Mouse (Mus musculus) G1E (cell line): ENCODE results near the gene Itgav. TPM values are rescaled to one million over a fixed set of nuclear protein-coding genes. Genes with fewer than 3 reads are reported as not detected.

Source experiments
- ATAC-seq: 2 replicates; pipeline ENCODE4 v1.8.0; 2016; ENCODE audit warnings: mild to moderate bottlenecking; ENCODE audit not compliant: insufficient number of reproducible peaks, poor library complexity, low FRiP score, severe bottlenecking; ENCODE audit errors: extremely low read depth
- DNase-seq: peaks from one replicate; pipeline ENCODE4 v3.0.0; 2012; ENCODE audit warnings: low spot score
- H3K27me3 ChIP-seq: 2 replicates; pipeline ENCODE4 v1.6.1; 2012; ENCODE audit warnings: mild to moderate bottlenecking, low read length, inconsistent platforms; ENCODE audit not compliant: insufficient read depth
- H3K36me3 ChIP-seq: replicated peaks from 2 replicates; pipeline ENCODE3; 2012; ENCODE audit warnings: mild to moderate bottlenecking, inconsistent platforms
- H3K4me1 ChIP-seq: 2 replicates; pipeline ENCODE4 v1.6.1; 2012; ENCODE audit warnings: low read depth, low read length, inconsistent platforms, mixed read lengths; ENCODE audit not compliant: insufficient read depth
- H3K4me3 ChIP-seq: 2 replicates; pipeline ENCODE4 v1.5.1; 2012; ENCODE audit warnings: low read depth, mild to moderate bottlenecking, inconsistent platforms, low read length, moderate library complexity, mixed read lengths
- H3K9me3 ChIP-seq: replicated peaks from 2 replicates; pipeline ENCODE4 v1.6.1; 2012; ENCODE audit warnings: inconsistent platforms
- CTCF ChIP-seq: IDR thresholded peaks from 2 replicates; pipeline ENCODE4 v1.5.1; 2012; ENCODE audit warnings: low read depth, low read length, inconsistent platforms, mixed read lengths
- GATA1 ChIP-seq: IDR thresholded peaks from 2 replicates; pipeline ENCODE4 v1.6.1; 2012; ENCODE audit warnings: borderline replicate concordance, low read length, inconsistent platforms, mixed read lengths
- GATA2 ChIP-seq: IDR thresholded peaks from 2 replicates; pipeline ENCODE4 v1.6.1; 2012; ENCODE audit warnings: low read depth, low read length, inconsistent platforms, borderline replicate concordance
- POLR2AphosphoS5 ChIP-seq: IDR thresholded peaks from 2 replicates; pipeline ENCODE4 v1.6.1; 2012; ENCODE audit warnings: low read depth, low read length, inconsistent platforms; ENCODE audit not compliant: insufficient replicate concordance
- TAL1 ChIP-seq: conservative IDR thresholded peaks from 2 replicates; pipeline ENCODE4 v1.6.1; 2012; ENCODE audit warnings: low read depth, low read length, inconsistent platforms, mixed read lengths
- polyA plus RNA-seq: library from polyadenylated mRNA; stranded (reverse); fragments of >175 nt; gene quantifications from 2 replicates; pipeline ENCODE4 v1.2.3, GENCODE M21; 2012
- total RNA-seq, 2 experiments: library from RNA; stranded (forward) in 1 of 2; stranded (reverse) in 1 of 2; fragments of 200-1000 nt in 1 of 2; fragments of >200 nt in 1 of 2; fragmentation: Nextera tagmentation in 1 of 2; gene quantifications; 2 replicates each; pipeline ENCODE4 v1.2.3; 2014 to 2017

Itgav gene
- total and polyA plus RNA-seq, 3 experiments = 18.0 to 26.0 (median 19.8) TPM

- TF ChIP-seq CTCF = no peak
- no peak for TF ChIP-seq POLR2AphosphoS5
- TF ChIP-seq TAL1 = no peak
- TF ChIP-seq GATA2 = no peak
- TF ChIP-seq GATA1 = no peak
- ATAC-seq (no peak), DNase-seq (no peak)
- Histone ChIP-seq H3K4me3 (no peak overlapping the region), H3K4me1 (peaks cover 6% of the 10 kb centered on the region; the same call in 1 of the 2 replicates), H3K36me3 (no peaks in the 10 kb centered on the region), H3K9me3 (no peaks in the 10 kb centered on the region; the same call in 1 of the 2 replicates), H3K27me3 (peaks cover 10% of the 10 kb centered on the region)
Observed at GRCm38 (mm10) chr2:83816147-83816546, 92.0 kb downstream of the Itgav start.

- Histone ChIP-seq H3K4me1 (no peaks in the 10 kb centered on the region), H3K27me3 (no peaks in the 10 kb centered on the region), H3K9me3 (no peaks in the 10 kb centered on the region), H3K36me3 (no peaks in the 10 kb centered on the region), H3K4me3 (no peak overlapping the region)
- DNase-seq = no peak
- TF ChIP-seq CTCF = no peak
- no peak for TF ChIP-seq GATA1
- TF ChIP-seq TAL1 = no peak
- TF ChIP-seq POLR2AphosphoS5 = no peak
- TF ChIP-seq GATA2 = no peak
- ATAC-seq = no peak
Observed at GRCm38 (mm10) chr2:83825161-83825560, 101.0 kb downstream of the Itgav start.

- H3K36me3 ChIP-seq = no peaks in the 10 kb centered on the region
- DNase-seq = no peak
- H3K27me3 ChIP-seq = peaks cover 10% of the 10 kb centered on the region
- no peaks in the 10 kb centered on the region for H3K9me3 ChIP-seq
- no peaks in the 10 kb centered on the region for H3K4me1 ChIP-seq
- ATAC-seq = no peak
- TF ChIP-seq GATA1 (no peak), POLR2AphosphoS5 (no peak), TAL1 (no peak), GATA2 (no peak), CTCF (no peak)
- no peak overlapping the region for H3K4me3 ChIP-seq
Observed at GRCm38 (mm10) chr2:83828895-83829539, 104.8 kb downstream of the Itgav start.

- no peak for DNase-seq
- Histone ChIP-seq H3K9me3 (no peaks in the 10 kb centered on the region), H3K4me3 (no peak overlapping the region), H3K4me1 (no peaks in the 10 kb centered on the region), H3K36me3 (no peaks in the 10 kb centered on the region), H3K27me3 (peaks cover 16% of the 10 kb centered on the region)
- no peak for ATAC-seq
- no peak for TF ChIP-seq GATA2
- no peak for TF ChIP-seq POLR2AphosphoS5
- no peak for TF ChIP-seq CTCF
- no peak for TF ChIP-seq GATA1
Observed at GRCm38 (mm10) chr2:83832903-83833302, 108.7 kb downstream of the Itgav start.

- no peaks in the 10 kb centered on the region for H3K4me1 ChIP-seq
- peaks cover 16% of the 10 kb centered on the region for H3K27me3 ChIP-seq
- no peaks in the 10 kb centered on the region for H3K9me3 ChIP-seq
- no peak for DNase-seq
- H3K4me3 ChIP-seq = no peak overlapping the region
- ATAC-seq = no peak
- H3K36me3 ChIP-seq = no peaks in the 10 kb centered on the region
- TF ChIP-seq GATA1 (no peak), TAL1 (no peak), GATA2 (no peak), CTCF (no peak), POLR2AphosphoS5 (no peak)
Observed at GRCm38 (mm10) chr2:83835313-83836070, 111.3 kb downstream of the Itgav start.

GRCm38 (mm10) chr2:83848495-83848894 lies 124.3 kb downstream of the Itgav start:
- TF ChIP-seq GATA2 = no peak
- no peak for ATAC-seq

More at GRCm38 (mm10) chr2:83848495-83848894, 124.3 kb downstream of the Itgav start:
- Histone ChIP-seq H3K36me3 (no peaks in the 10 kb centered on the region), H3K4me1 (no peaks in the 10 kb centered on the region), H3K4me3 (no peak overlapping the region), H3K27me3 (no peaks in the 10 kb centered on the region), H3K9me3 (no peaks in the 10 kb centered on the region)
- DNase-seq = no peak
